Mouse (Mus musculus): ENCODE results near the gene Il6.
"Not testable (repeated sequence)": the region's sequence is repeated elsewhere in the genome, so short reads cannot be mapped to it uniquely, and the experiment has no call there.

The Il6 gene

GRCm38 (mm10) chr5:30012726-30013503, at the start of gene Il6:
TSS of gene Il6 (plus strand) at chr5:30013114.
- no peak for DNase-seq (ENCODE audit: low spot score)

- no peak for DNase-seq (ENCODE audit: low spot score)
Observed at GRCm38 (mm10) chr5:29963488-29963887, 49.4 kb upstream of the Il6 start.

GRCm38 (mm10) chr5:29970212-29970611, 42.7 kb upstream of the Il6 start:
- no peak for DNase-seq (ENCODE audit: low spot score)

GRCm38 (mm10) chr5:29972796-29973195, 40.1 kb upstream of the Il6 start:
- DNase-seq (ENCODE audit: low spot score) = no peak

- no peak for DNase-seq (ENCODE audit: low spot score)
Observed at GRCm38 (mm10) chr5:29973533-29973932, 39.4 kb upstream of the Il6 start.

GRCm38 (mm10) chr5:29974115-29974514, 38.8 kb upstream of the Il6 start:
- DNase-seq (ENCODE audit: low spot score) = no peak

- DNase-seq (ENCODE audit: low spot score) = no peak
Observed at GRCm38 (mm10) chr5:29993583-29993982, 19.3 kb upstream of the Il6 start.

GRCm38 (mm10) chr5:29994344-29994743, 18.6 kb upstream of the Il6 start:
- no peak for DNase-seq (ENCODE audit: low spot score)

- no peak for DNase-seq (ENCODE audit: low spot score)
Observed at GRCm38 (mm10) chr5:29997351-29997750, 15.6 kb upstream of the Il6 start.

- DNase-seq (ENCODE audit: low spot score) = no peak
Observed at GRCm38 (mm10) chr5:30000921-30001320, 12.0 kb upstream of the Il6 start.

- no peak for DNase-seq (ENCODE audit: low spot score)
Observed at GRCm38 (mm10) chr5:30014580-30014979, 1.7 kb downstream of the Il6 start.

- DNase-seq (ENCODE audit: low spot score) = not testable (repeated sequence)
Observed at GRCm38 (mm10) chr5:30035862-30036261, 22.9 kb downstream of the Il6 start.

GRCm38 (mm10) chr5:30037111-30037510, 24.2 kb downstream of the Il6 start:
- DNase-seq (ENCODE audit: low spot score) = not testable (repeated sequence)

GRCm38 (mm10) chr5:30039324-30039723, 26.4 kb downstream of the Il6 start:
- DNase-seq (ENCODE audit: low spot score) = not testable (repeated sequence)

- not testable (repeated sequence) for DNase-seq (ENCODE audit: low spot score)
Observed at GRCm38 (mm10) chr5:30039841-30040240, 26.9 kb downstream of the Il6 start.

GRCm38 (mm10) chr5:30058216-30058731, 45.4 kb downstream of the Il6 start:
- DNase-seq (ENCODE audit: low spot score) = no peak

- not testable (repeated sequence) for DNase-seq (ENCODE audit: low spot score)
Observed at GRCm38 (mm10) chr5:30059607-30060006, 46.7 kb downstream of the Il6 start.

GRCm38 (mm10) chr5:30067726-30068125, 54.8 kb downstream of the Il6 start:
- no peak for DNase-seq (ENCODE audit: low spot score)
